Mouse (Mus musculus) skeletal muscle tissue, postnatal 0 days (tissue): ENCODE results near the gene Colq. TPM values are rescaled to one million over a fixed set of nuclear protein-coding genes. Genes with fewer than 3 reads are reported as not detected.

ENCODE experiments used
- polyA plus RNA-seq: library from polyadenylated mRNA; unstranded; fragments of >200 nt; fragmentation: Nextera tagmentation; extraction: Ambion mirVana; gene quantifications from 2 replicates; pipeline ENCODE4 v1.2.1, GENCODE M21; 2015

Gene Colq
- 12.1 and 14.9 TPM in 2 replicates for polyA plus RNA-seq

GRCm38 (mm10) chr14:31591243-31591642 lies at the start of gene Colq:
Gene Colq, minus strand, starts transcription at chr14:31591343.

DNA sequence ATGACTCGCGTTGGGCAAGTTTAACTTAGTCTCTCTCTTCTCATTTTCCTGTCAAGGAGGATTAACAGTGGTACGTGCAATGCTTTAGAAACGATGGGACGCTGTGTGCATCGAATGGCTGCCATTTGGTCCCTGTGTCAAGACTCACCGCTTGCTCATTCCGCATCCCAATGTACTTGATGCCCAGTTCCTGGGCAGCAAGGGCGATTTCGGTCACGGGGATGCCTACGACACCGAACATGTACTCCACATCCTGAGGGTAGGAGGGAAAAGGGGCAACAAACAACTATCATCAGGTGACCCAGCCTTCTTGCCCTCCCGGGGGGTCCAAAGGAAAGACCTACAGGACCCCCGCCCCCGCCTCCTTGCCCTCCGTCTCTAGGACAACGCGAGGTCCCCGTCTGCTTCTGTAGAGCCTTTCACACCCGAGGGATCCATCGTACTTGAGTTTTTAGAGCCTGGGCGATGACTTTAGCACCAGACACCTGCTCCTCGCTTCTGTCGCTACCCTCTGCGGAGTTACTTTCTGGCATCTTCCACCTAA lies 49.3 kb upstream of the Colq start, which contains the start of gene Gm49387:
TSS of gene Gm49387 (minus strand) at position 533 of the 544 bp plus-strand sequence.

DNA sequence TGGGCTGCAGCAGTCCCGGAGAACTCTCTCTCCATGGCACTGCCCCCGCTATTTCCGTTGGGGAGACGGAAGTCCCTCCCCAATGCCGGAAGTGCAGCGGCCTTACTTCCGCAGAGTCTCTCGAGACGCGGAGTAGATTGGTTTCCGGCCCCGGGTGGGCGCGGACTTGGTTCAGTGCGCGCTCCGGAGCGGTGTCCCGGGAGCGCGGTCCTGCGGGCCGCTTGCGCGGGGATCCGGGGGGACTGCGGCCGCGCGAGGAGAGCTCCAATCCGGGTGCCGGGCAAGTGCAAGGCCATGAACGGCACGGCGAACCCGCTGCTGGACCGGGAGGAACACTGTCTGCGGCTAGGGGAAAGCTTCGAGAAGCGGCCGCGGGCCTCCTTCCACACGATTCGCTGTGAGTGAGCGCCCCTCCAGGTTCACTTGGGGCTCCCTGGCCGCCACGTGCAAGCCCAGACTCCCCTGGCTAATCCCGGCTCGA lies 96.1 kb downstream of the Colq start, which contains the start of gene Mettl6:
TSS of gene Mettl6 (minus strand) at position 66 of the 481 bp plus-strand sequence.

GRCm38 (mm10) chr14:31494349-31494974 lies 96.7 kb downstream of the Colq start, which contains the start of gene Eaf1:
Gene Eaf1, plus strand, starts transcription at chr14:31494399.

Other genes starting within 250 kb of the Colq start
- 47.5 and 49.3 TPM in 2 replicates for gene Sh3bp5, start 155.3 kb downstream of the Colq start, polyA plus RNA-seq
- 10.3 and 11.2 TPM in 2 replicates for gene Eaf1, start 96.9 kb downstream of the Colq start, polyA plus RNA-seq
- gene Mettl6, start 96.3 kb downstream of the Colq start, polyA plus RNA-seq = 27.4 and 29.4 TPM in 2 replicates
- gene Gm49387, start 49.5 kb upstream of the Colq start, polyA plus RNA-seq = 2.8 and 5.7 TPM in 2 replicates
- 17.4 and 22.4 TPM in 2 replicates for gene Btd, start 49.7 kb upstream of the Colq start, polyA plus RNA-seq
- gene Hacl1, start 49.9 kb upstream of the Colq start, polyA plus RNA-seq = 12.3 and 31.1 TPM in 2 replicates
- gene Ankrd28, start 239.3 kb upstream of the Colq start, polyA plus RNA-seq = 6.2 and 7.3 TPM in 2 replicates